Mouse (Mus musculus): ENCODE data around the gene Sbp. TPM values are rescaled to one million over a fixed set of nuclear protein-coding genes. Genes with fewer than 3 reads are reported as not detected.

Gene Sbp
- polyA plus RNA-seq, 1 experiment, result not detected

GRCm38 (mm10) chr17:23965805-23966425, 24.4 kb downstream of the Sbp start:
- Histone ChIP-seq H3K79me2 (ENCODE audit: control insufficient read depth, insufficient read depth) (no peaks in the 10 kb centered on the region), H3K4me2 (ENCODE audit: low read depth) (no peak overlapping the region), H3K4me3 (no peak overlapping the region), H3K27me3 (ENCODE audit: control insufficient read depth, insufficient read depth, insufficient read length) (peaks cover 4% of the 10 kb centered on the region), H3K36me3 (ENCODE audit: control insufficient read depth, insufficient read depth) (no peaks in the 10 kb centered on the region), H3ac (ENCODE audit: control insufficient read depth, insufficient read length) (no peak overlapping the region)
- TF ChIP-seq MYOD1 (IDR thresholded peaks at IDR 0.05; ENCODE audit: control insufficient read depth in 1 of 3, insufficient read length in 2 of 3, low read depth in 2 of 3) (peak in 1 of 3 experiments; percentile 14), USF1 (IDR thresholded peaks at IDR 0.05; ENCODE audit: low read depth) (no peak), TCF12 (IDR thresholded peaks at IDR 0.05; ENCODE audit: insufficient read depth, poor library complexity, severe bottlenecking) (no peak)

- no peak for TF ChIP-seq MAX (IDR thresholded peaks at IDR 0.05; ENCODE audit: low read depth)
- H3K4me2 ChIP-seq (ENCODE audit: low read depth), result no peak overlapping the region
- no peaks in the 10 kb centered on the region for H3K36me3 ChIP-seq (ENCODE audit: control insufficient read depth, insufficient read depth)
- H3ac ChIP-seq (ENCODE audit: control insufficient read depth, insufficient read length), result no peak overlapping the region
- no peak overlapping the region for H3K4me3 ChIP-seq
- H3K27me3 ChIP-seq (ENCODE audit: control insufficient read depth, insufficient read depth, insufficient read length), result peaks cover 4% of the 10 kb centered on the region
- no peaks in the 10 kb centered on the region for H3K79me2 ChIP-seq (ENCODE audit: control insufficient read depth, insufficient read depth)
Observed at GRCm38 (mm10) chr17:23966658-23967401, 25.4 kb downstream of the Sbp start.

GRCm38 (mm10) chr17:23968780-23969179, 27.3 kb downstream of the Sbp start:
- Histone ChIP-seq H3K4me2 (ENCODE audit: low read depth) (no peak overlapping the region), H3ac (ENCODE audit: control insufficient read depth, insufficient read length) (no peak overlapping the region), H3K4me3 (no peak overlapping the region), H3K27me3 (ENCODE audit: control insufficient read depth, insufficient read depth, insufficient read length) (peaks cover 4% of the 10 kb centered on the region), H3K79me2 (ENCODE audit: control insufficient read depth, insufficient read depth) (no peaks in the 10 kb centered on the region), H3K36me3 (ENCODE audit: control insufficient read depth, insufficient read depth) (no peaks in the 10 kb centered on the region)
- no peak for TF ChIP-seq POLR2A (IDR thresholded peaks at IDR 0.05; ENCODE audit: insufficient read length, low read depth)

GRCm38 (mm10) chr17:23969231-23969630, 27.8 kb downstream of the Sbp start:
- Histone ChIP-seq H3K4me3 (no peak overlapping the region), H3K79me2 (ENCODE audit: control insufficient read depth, insufficient read depth) (no peaks in the 10 kb centered on the region), H3K4me2 (ENCODE audit: low read depth) (no peak overlapping the region), H3K27me3 (ENCODE audit: control insufficient read depth, insufficient read depth, insufficient read length) (peaks cover 4% of the 10 kb centered on the region), H3K36me3 (ENCODE audit: control insufficient read depth, insufficient read depth) (no peaks in the 10 kb centered on the region), H3ac (ENCODE audit: control insufficient read depth, insufficient read length) (no peak overlapping the region)
- TF ChIP-seq REST (IDR thresholded peaks at IDR 0.05; ENCODE audit: insufficient read depth, insufficient read length) (no peak), MYOD1 (IDR thresholded peaks at IDR 0.05; ENCODE audit: control insufficient read depth in 1 of 3, insufficient read length in 2 of 3, low read depth in 2 of 3) (no peak), POLR2AphosphoS2 (IDR thresholded peaks at IDR 0.05; ENCODE audit: insufficient read length, low read depth) (no peak), POLR2A (IDR thresholded peaks at IDR 0.05; ENCODE audit: insufficient read length, low read depth) (no peak), E2F4 (IDR thresholded peaks at IDR 0.05; ENCODE audit: insufficient read depth) (no peak), TCF3 (IDR thresholded peaks at IDR 0.05; ENCODE audit: insufficient read length, low read depth) (no peak), CEBPB (IDR thresholded peaks at IDR 0.05; ENCODE audit: insufficient read depth, poor library complexity, severe bottlenecking) (no peak), SRF (IDR thresholded peaks at IDR 0.05; ENCODE audit: control insufficient read depth, insufficient read length, low read depth) (no peak), TCF12 (IDR thresholded peaks at IDR 0.05; ENCODE audit: insufficient read depth, poor library complexity, severe bottlenecking) (no peak), MYOG (IDR thresholded peaks at IDR 0.05; ENCODE audit: control insufficient read depth in 1 of 3, insufficient read depth in 1 of 3, insufficient read length in 2 of 3, low read depth in 2 of 3) (no peak), MAX (IDR thresholded peaks at IDR 0.05; ENCODE audit: low read depth) (no peak), USF1 (IDR thresholded peaks at IDR 0.05; ENCODE audit: low read depth) (no peak)

- no peaks in the 10 kb centered on the region for H3K79me2 ChIP-seq (ENCODE audit: control insufficient read depth, insufficient read depth)
- TF ChIP-seq MYOD1 (IDR thresholded peaks at IDR 0.05; ENCODE audit: control insufficient read depth in 1 of 3, insufficient read length in 2 of 3, low read depth in 2 of 3) (no peak), REST (IDR thresholded peaks at IDR 0.05; ENCODE audit: insufficient read depth, insufficient read length) (no peak), E2F4 (IDR thresholded peaks at IDR 0.05; ENCODE audit: insufficient read depth) (no peak), MYOG (IDR thresholded peaks at IDR 0.05; ENCODE audit: control insufficient read depth in 1 of 3, insufficient read depth in 1 of 3, insufficient read length in 2 of 3, low read depth in 2 of 3) (no peak), TCF12 (IDR thresholded peaks at IDR 0.05; ENCODE audit: insufficient read depth, poor library complexity, severe bottlenecking) (no peak), CEBPB (IDR thresholded peaks at IDR 0.05; ENCODE audit: insufficient read depth, poor library complexity, severe bottlenecking) (no peak), POLR2A (IDR thresholded peaks at IDR 0.05; ENCODE audit: insufficient read length, low read depth) (no peak)
- H3K27me3 ChIP-seq (ENCODE audit: control insufficient read depth, insufficient read depth, insufficient read length), result peaks cover 4% of the 10 kb centered on the region
- H3K36me3 ChIP-seq (ENCODE audit: control insufficient read depth, insufficient read depth), result no peaks in the 10 kb centered on the region
- H3ac ChIP-seq (ENCODE audit: control insufficient read depth, insufficient read length), result no peak overlapping the region
- no peak overlapping the region for H3K4me2 ChIP-seq (ENCODE audit: low read depth)
- no peak overlapping the region for H3K4me3 ChIP-seq
Observed at GRCm38 (mm10) chr17:23971315-23971714, 29.8 kb downstream of the Sbp start.
